Mouse (Mus musculus) testis, adult 2 months (tissue): ENCODE results near the gene Taf9b. TPM values are rescaled to one million over a fixed set of nuclear protein-coding genes. Genes with fewer than 3 reads are reported as not detected.
A peak's percentile ranks its signal among the peaks of the same experiment; 100 is the strongest.

Experiments
- H3K27ac ChIP-seq: fragments of 200-500 bp; 2 replicates; pipeline ENCODE4 v1.5.1; 2012; ENCODE audit warnings: low read depth, low read length; ENCODE audit not compliant: control insufficient read depth, insufficient read depth
- H3K27me3 ChIP-seq: fragments of 200-500 bp; 2 replicates; pipeline ENCODE4 v1.6.1; 2012; ENCODE audit warnings: mild to moderate bottlenecking, low read length, moderate library complexity; ENCODE audit not compliant: control insufficient read depth, insufficient read depth
- H3K36me3 ChIP-seq: fragments of 200-500 bp; 2 replicates; pipeline ENCODE4 v1.6.1; 2012; ENCODE audit warnings: mild to moderate bottlenecking, low read length; ENCODE audit not compliant: control insufficient read depth, insufficient read depth
- H3K4me1 ChIP-seq: fragments of 200-500 bp; 2 replicates; pipeline ENCODE4 v1.6.1; 2012; ENCODE audit warnings: low read length; ENCODE audit not compliant: control insufficient read depth, insufficient read depth
- H3K4me3 ChIP-seq: fragments of 200-500 bp; 2 replicates; pipeline ENCODE4 v1.5.1; 2012; ENCODE audit warnings: low read depth, mild to moderate bottlenecking, low read length, moderate library complexity, mixed read lengths; ENCODE audit not compliant: control insufficient read depth
- CTCF ChIP-seq: fragments of 200-500 bp; IDR thresholded peaks from 2 replicates; pipeline ENCODE4 v1.5.1; 2012; ENCODE audit warnings: low read depth, mild to moderate bottlenecking, inconsistent platforms, low read length, moderate library complexity; ENCODE audit not compliant: control insufficient read depth, insufficient read depth, insufficient replicate concordance
- POLR2A ChIP-seq: fragments of 200-500 bp; IDR thresholded peaks from 2 replicates; pipeline ENCODE4 v1.6.1; 2012; ENCODE audit warnings: low read depth, mild to moderate bottlenecking, inconsistent platforms, low read length, moderate library complexity; ENCODE audit not compliant: control insufficient read depth
- polyA plus RNA-seq: library from polyadenylated mRNA; depleted of rRNA; stranded (reverse); fragments of >200 nt; gene quantifications from 2 replicates; pipeline ENCODE4 v1.2.3, GENCODE M21; 2012

Taf9b gene
- polyA plus RNA-seq, 1 experiment, result 14.7 TPM

DNA sequence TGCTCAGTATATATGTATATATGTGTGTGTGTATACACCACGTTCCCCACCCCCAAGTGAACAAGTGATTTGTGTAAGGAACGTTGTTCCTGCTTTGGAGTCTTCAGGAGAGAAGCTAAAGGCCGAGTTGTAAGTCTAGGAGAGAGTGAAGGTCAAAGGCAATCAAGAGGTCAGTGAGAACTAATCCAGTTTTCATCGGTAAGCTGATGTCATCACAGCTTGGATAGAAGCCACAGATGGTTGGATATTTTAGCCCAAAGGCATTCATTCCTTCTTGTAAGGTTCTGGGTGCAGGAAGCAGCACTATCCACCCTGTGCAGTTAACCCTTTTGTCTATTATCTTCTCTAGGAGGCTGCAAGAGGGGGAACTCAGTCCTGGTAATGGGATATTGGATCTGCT, 30.9 kb downstream of the Taf9b start:
- H3K27ac ChIP-seq, result no peak overlapping the region
- H3K27me3 ChIP-seq, result no peaks in the 10 kb centered on the region
- no peaks in the 10 kb centered on the region for H3K36me3 ChIP-seq
- no peak overlapping the region for H3K4me3 ChIP-seq
- peaks cover 3% of the 10 kb centered on the region for H3K4me1 ChIP-seq
- TF ChIP-seq POLR2A (no peak), CTCF (no peak)

DNA sequence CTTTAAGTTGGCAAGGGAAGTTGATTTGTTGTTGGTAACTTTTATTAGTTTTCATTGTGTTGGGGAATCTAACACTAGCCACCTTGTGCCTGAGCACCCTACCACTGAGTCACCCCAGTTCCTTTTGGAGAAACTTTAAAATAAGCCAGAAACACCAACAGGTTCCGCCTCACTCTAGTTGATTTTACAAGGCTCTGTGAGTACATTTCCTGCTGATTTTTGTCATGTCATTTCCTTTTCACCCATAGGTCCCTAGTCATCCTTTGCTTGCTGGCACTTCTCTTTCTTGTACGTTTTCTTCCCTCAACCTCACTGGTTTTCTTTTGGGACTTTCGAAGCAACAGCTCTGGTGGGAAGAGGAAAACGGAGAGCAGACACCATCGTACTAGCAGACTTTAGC, 31.6 kb downstream of the Taf9b start:
- Histone ChIP-seq H3K36me3 (no peaks in the 10 kb centered on the region), H3K4me3 (no peak overlapping the region), H3K27ac (no peak overlapping the region), H3K4me1 (peaks cover 3% of the 10 kb centered on the region), H3K27me3 (no peaks in the 10 kb centered on the region)
- no peak for TF ChIP-seq CTCF
- no peak for TF ChIP-seq POLR2A

DNA sequence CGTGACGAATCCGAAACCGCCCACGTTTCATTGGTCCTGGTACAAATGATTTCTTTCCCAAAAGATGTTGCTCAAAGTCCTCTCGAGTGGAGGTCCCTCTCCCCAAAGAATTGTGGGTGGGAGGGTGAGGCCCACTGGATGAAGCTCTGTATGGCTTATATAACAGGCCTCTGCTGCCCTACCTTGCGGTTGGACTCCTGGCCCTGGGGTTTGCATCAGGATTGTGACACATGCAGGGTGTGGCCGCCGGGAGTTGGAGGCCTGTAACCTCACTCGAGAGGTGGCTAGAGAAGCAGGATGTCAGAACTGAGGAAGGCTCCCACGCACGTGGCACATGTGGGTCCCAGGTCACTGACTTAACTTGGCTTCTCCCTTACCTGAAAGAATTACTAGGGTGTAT, 33.2 kb downstream of the Taf9b start:
- no peaks in the 10 kb centered on the region for H3K36me3 ChIP-seq
- peaks cover 3% of the 10 kb centered on the region for H3K4me1 ChIP-seq
- peak overlapping the region; percentile 87 for H3K4me3 ChIP-seq
- peak overlapping the region; percentile 79 for H3K27ac ChIP-seq
- TF ChIP-seq POLR2A (no peak), CTCF (no peak)
- no peaks in the 10 kb centered on the region for H3K27me3 ChIP-seq

DNA sequence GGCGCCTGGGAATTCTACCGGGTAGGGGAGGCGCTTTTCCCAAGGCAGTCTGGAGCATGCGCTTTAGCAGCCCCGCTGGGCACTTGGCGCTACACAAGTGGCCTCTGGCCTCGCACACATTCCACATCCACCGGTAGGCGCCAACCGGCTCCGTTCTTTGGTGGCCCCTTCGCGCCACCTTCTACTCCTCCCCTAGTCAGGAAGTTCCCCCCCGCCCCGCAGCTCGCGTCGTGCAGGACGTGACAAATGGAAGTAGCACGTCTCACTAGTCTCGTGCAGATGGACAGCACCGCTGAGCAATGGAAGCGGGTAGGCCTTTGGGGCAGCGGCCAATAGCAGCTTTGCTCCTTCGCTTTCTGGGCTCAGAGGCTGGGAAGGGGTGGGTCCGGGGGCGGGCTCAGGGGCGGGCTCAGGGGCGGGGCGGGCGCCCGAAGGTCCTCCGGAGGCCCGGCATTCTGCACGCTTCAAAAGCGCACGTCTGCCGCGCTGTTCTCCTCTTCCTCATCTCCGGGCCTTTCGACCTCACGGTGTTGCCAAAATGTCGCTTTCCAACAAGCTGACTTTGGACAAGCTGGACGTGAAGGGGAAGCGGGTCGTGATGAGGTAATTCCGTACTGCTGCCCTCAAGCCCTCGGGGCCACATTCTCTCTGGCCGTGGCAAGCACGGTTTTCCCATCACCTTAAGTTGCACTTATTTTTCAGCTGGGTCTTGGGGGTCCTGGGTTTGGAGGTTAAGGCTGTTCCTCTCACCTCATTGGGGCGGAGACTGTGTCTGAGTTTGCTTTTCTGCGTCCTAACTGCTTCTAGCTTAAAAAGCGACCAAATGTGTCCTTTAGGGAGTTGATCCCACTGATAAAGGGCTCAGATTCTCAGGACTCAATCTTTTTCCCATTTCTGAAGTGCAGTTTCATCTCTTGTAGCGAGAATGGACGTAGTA, 34.0 kb downstream of the Taf9b start, which contains the start of gene Pgk1:
Gene Pgk1 (plus strand): TSS at position 388 of the 937 bp plus-strand sequence.
- H3K27ac ChIP-seq, result peak within 1 kb of the TSS; percentile 79
- H3K4me1 ChIP-seq, result peaks cover 3% of the 10 kb centered on the region
- no peaks in the 10 kb centered on the region for H3K27me3 ChIP-seq
- TF ChIP-seq CTCF, result no peak
- no peak; the same call in 1 of the 2 replicates for TF ChIP-seq POLR2A
- H3K4me3 ChIP-seq, result peak within 1 kb of the TSS; percentile 87
- no peaks in the 10 kb centered on the region for H3K36me3 ChIP-seq

DNA sequence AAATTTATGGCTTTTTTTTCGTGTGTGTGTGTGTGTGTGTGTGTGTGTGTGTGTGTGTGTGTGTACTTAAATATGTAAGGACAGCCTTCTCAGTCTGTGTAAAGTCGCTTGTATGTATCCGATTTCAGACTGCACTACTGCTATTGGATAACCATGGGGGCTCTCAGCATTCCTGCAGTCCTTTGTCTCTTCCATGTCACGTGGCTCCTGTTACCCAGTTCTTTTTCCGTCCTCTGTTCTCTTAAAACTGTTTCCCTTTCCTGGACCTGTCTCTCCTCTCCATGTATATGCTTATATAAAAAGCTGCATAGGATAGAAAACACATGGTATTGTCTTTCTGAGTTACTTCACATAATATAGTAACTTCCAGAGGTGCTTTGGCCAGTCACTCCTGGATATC, 35.3 kb downstream of the Taf9b start:
- no peak overlapping the region for H3K4me3 ChIP-seq
- no peak overlapping the region for H3K27ac ChIP-seq
- no peaks in the 10 kb centered on the region for H3K36me3 ChIP-seq
- no peaks in the 10 kb centered on the region for H3K27me3 ChIP-seq
- H3K4me1 ChIP-seq, result peaks cover 3% of the 10 kb centered on the region
- TF ChIP-seq POLR2A (no peak), CTCF (no peak)

DNA sequence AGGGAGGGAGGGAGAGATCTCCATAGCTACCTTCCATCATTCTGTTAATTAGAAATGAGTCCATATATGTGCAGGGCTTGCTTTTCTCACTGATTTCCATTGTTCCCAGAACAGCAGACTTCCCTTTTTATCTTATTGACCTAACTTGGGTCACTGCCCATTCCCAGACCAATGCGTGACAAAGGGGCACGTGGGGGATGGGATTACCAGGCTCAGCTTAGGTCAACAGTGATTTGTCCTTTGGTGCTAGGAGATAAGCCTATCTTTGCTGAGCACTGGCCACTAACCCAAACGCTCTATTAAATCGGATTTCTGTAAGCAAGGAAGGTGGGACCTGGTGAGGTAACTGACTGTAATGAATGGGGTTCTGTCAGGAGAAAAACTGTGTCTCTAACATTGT, 36.7 kb downstream of the Taf9b start:
- no peak overlapping the region for H3K27ac ChIP-seq

DNA sequence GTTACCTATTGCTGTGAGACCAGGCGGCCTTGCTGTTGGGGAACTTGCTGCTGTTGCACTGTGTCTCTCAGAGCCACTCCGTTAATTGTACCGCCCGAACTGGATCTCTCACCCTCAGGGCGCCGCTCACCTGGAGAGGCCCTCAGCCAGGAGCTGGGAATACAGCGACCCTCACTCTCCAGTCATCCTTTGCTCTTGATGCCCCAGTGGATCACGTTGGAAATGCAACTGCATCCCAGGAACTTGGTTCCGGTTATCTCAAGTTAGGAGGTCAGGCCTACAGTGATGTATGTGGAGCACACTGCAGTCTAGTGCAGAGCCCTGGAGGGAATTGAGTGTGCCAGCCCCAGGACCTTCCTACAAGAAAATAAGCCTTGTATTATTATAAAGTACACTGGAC, 44.6 kb downstream of the Taf9b start:
- Histone ChIP-seq H3K27ac (no peak overlapping the region), H3K36me3 (no peaks in the 10 kb centered on the region), H3K4me3 (no peak overlapping the region), H3K4me1 (no peaks in the 10 kb centered on the region), H3K27me3 (no peaks in the 10 kb centered on the region)
- TF ChIP-seq POLR2A (no peak), CTCF (no peak)

More for the DNA sequence above, 36.7 kb downstream of the Taf9b start:
- no peak for TF ChIP-seq POLR2A
- TF ChIP-seq CTCF, result no peak
- Histone ChIP-seq H3K4me3 (no peak overlapping the region), H3K4me1 (peaks cover 3% of the 10 kb centered on the region), H3K27me3 (no peaks in the 10 kb centered on the region), H3K36me3 (no peaks in the 10 kb centered on the region)
